Mouse (Mus musculus) limb, embryonic 10.5 days (tissue): ENCODE data around the gene Frmd5. TPM values are rescaled to one million over a fixed set of nuclear protein-coding genes. Genes with fewer than 3 reads are reported as not detected.

Experiments
- DNase-seq: peaks from one replicate; pipeline ENCODE4 v3.0.0-alpha.2; 2017; ENCODE audit warnings: low spot score
- H3K27ac ChIP-seq: fragments of 300-500 bp; sonication (generic); 2 replicates; pipeline ENCODE4 v1.5.1; 2016; ENCODE audit warnings: mild to moderate bottlenecking
- H3K27me3 ChIP-seq: fragments of 300-500 bp; sonication (generic); 2 replicates; pipeline ENCODE4 v1.6.1; 2016; ENCODE audit warnings: low read depth, mild to moderate bottlenecking; ENCODE audit not compliant: poor library complexity, severe bottlenecking
- H3K36me3 ChIP-seq: fragments of 300-500 bp; sonication (generic); 2 replicates; pipeline ENCODE4 v1.6.1; 2016; ENCODE audit warnings: mild to moderate bottlenecking, moderate library complexity
- H3K4me1 ChIP-seq: fragments of 300-500 bp; sonication (generic); 2 replicates; pipeline ENCODE4 v1.6.1; 2016
- H3K4me3 ChIP-seq: fragments of 300-500 bp; sonication (generic); 2 replicates; pipeline ENCODE4 v1.5.1; 2016; ENCODE audit warnings: mild to moderate bottlenecking, moderate library complexity
- H3K9me3 ChIP-seq: fragments of 300-500 bp; sonication (generic); replicated peaks from 2 replicates; pipeline ENCODE4 v1.6.1; 2016; ENCODE audit warnings: mild to moderate bottlenecking
- WGBS: fragments of 180-500 bp; shearing (Covaris S2); methylation state at CpG from one replicate; pipeline ENCODE4 v1.1.7; 2016; 5-methylcytosine and 5-hydroxymethylcytosine counted together
- polyA plus RNA-seq: library from polyadenylated mRNA; unstranded; fragments of >200 nt; fragmentation: Nextera tagmentation; extraction: Ambion mirVana; gene quantifications from 2 replicates; pipeline ENCODE4 v1.2.1, GENCODE M21; 2016

The Frmd5 gene
- polyA plus RNA-seq, 1 experiment from 2014 or later = 2.4 TPM

DNA sequence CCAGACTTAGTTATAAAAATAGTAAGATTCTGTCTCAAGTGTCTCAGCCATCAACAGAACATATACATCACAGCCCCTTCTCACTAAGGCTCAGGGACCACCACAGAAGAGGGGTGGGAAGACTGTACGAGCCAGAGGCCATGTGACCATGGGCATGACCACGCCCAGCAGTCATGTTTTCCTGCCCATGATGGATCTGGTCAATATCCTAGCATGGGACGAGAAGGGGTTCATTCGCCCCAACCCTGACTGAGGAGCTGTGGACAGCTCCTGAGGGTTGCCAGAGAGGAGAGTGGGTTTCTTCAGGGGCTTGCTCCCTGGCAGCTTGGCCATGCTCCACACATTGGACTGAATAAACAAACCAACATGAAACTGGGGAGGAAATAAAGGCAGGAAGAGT is 97.8 kb downstream of the Frmd5 start:
- DNase-seq = no peak
- Histone ChIP-seq H3K27ac (no peak overlapping the region), H3K4me1 (no peaks in the 10 kb centered on the region), H3K36me3 (no peaks in the 10 kb centered on the region), H3K27me3 (no peaks in the 10 kb centered on the region), H3K9me3 (no peaks in the 10 kb centered on the region), H3K4me3 (no peak overlapping the region)
- WGBS = 89% methylated on average over 4 of the region's 4 CpGs

GRCm38 (mm10) chr2:121707461-121707860 is 99.4 kb downstream of the Frmd5 start:
- Histone ChIP-seq H3K4me1 (no peaks in the 10 kb centered on the region), H3K4me3 (no peak overlapping the region), H3K27ac (no peak overlapping the region), H3K27me3 (no peaks in the 10 kb centered on the region), H3K9me3 (no peaks in the 10 kb centered on the region), H3K36me3 (no peaks in the 10 kb centered on the region)
- DNase-seq = no peak
- 89% methylated on average over 5 of the region's 5 CpGs for WGBS

DNA sequence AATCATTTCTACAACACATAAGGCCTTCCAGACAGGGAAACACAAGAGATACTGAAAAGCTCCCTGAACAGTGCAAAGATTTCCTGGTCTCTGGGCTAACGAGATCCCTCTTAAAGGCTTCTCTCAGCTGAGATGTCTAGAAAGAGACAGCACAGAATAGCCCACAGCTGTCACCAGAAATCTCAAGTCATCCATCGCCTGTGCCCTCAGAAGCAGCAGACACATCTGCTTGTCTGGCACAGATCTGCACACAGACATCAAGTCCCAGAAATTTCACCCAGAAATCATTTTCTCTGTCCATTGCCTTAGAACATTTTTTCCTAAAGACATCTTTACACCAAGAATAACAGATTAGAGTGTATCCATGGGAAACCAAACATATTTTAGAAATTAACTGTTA is 101.1 kb downstream of the Frmd5 start:
- DNase-seq = no peak
- no peak overlapping the region for H3K4me3 ChIP-seq
- WGBS = 67% methylated on average over 2 of the region's 2 CpGs

DNA sequence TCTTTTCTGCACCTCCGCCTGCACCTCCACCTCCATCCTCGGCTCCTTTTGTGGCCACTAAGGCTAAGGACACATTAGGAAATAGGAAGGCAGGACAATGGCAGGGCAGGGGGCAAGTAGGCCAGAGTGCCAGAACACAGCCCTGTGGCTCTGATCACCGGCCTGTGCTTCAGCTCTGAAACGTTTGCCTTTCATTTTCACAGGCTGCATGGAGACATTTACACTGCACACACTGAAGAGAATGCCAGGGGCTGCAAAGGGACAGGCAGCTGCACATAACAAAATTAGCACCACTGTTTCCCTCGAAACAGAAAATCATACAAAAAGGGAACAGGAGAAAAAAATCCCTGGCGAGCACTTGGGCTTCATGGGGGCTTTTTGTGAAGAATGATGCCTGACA is 107.6 kb downstream of the Frmd5 start:
- Histone ChIP-seq H3K9me3 (no peaks in the 10 kb centered on the region), H3K36me3 (no peaks in the 10 kb centered on the region), H3K4me3 (no peak overlapping the region), H3K27ac (no peak overlapping the region), H3K4me1 (peaks cover 15% of the 10 kb centered on the region), H3K27me3 (no peaks in the 10 kb centered on the region)
- DNase-seq = no peak
- 60% methylated on average over 6 of the region's 6 CpGs for WGBS

More for the DNA sequence above, 101.1 kb downstream of the Frmd5 start:
- Histone ChIP-seq H3K4me1 (no peaks in the 10 kb centered on the region), H3K36me3 (no peaks in the 10 kb centered on the region), H3K9me3 (no peaks in the 10 kb centered on the region), H3K27me3 (no peaks in the 10 kb centered on the region), H3K27ac (no peak overlapping the region)

DNA sequence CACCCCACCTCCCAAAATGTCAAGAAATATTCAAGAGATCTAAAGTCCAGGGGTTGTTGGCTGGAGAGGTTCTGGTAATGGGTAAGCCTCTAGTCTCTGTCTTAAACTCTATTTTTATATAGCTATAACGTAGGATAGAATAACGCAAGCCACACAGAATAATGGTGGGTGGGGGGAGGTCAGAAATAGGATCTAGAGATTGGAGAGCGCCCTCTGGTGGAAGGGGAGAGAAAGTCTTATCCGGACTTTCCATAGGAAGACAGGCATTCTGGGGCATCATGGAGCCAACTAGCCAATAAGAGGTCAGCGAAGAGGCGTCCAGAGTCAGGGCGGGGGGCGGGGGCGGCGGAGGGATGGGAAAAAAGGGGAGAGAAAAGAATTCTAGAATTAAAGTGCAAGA is 111.5 kb downstream of the Frmd5 start:
- Histone ChIP-seq H3K4me1 (peaks cover 15% of the 10 kb centered on the region), H3K4me3 (no peak overlapping the region), H3K9me3 (no peaks in the 10 kb centered on the region), H3K27ac (no peak overlapping the region), H3K36me3 (no peaks in the 10 kb centered on the region), H3K27me3 (no peaks in the 10 kb centered on the region)
- no peak for DNase-seq
- 90% methylated on average over 10 of the region's 10 CpGs for WGBS

GRCm38 (mm10) chr2:121688107-121688506 is 118.8 kb downstream of the Frmd5 start:
- Histone ChIP-seq H3K9me3 (no peaks in the 10 kb centered on the region), H3K4me1 (peaks cover 5% of the 10 kb centered on the region), H3K4me3 (no peak overlapping the region), H3K27me3 (no peaks in the 10 kb centered on the region), H3K36me3 (no peaks in the 10 kb centered on the region), H3K27ac (no peak overlapping the region)
- DNase-seq = no peak
- WGBS = 74% methylated on average over 2 of the region's 2 CpGs

GRCm38 (mm10) chr2:121683606-121684005 is 123.3 kb downstream of the Frmd5 start:
- WGBS = 93% methylated on average over 8 of the region's 8 CpGs
- no peaks in the 10 kb centered on the region for H3K36me3 ChIP-seq
- H3K27me3 ChIP-seq = no peaks in the 10 kb centered on the region
- peaks cover 5% of the 10 kb centered on the region for H3K4me1 ChIP-seq
- no peak overlapping the region for H3K27ac ChIP-seq
- no peak overlapping the region for H3K4me3 ChIP-seq
- no peak for DNase-seq
- H3K9me3 ChIP-seq = no peaks in the 10 kb centered on the region

DNA sequence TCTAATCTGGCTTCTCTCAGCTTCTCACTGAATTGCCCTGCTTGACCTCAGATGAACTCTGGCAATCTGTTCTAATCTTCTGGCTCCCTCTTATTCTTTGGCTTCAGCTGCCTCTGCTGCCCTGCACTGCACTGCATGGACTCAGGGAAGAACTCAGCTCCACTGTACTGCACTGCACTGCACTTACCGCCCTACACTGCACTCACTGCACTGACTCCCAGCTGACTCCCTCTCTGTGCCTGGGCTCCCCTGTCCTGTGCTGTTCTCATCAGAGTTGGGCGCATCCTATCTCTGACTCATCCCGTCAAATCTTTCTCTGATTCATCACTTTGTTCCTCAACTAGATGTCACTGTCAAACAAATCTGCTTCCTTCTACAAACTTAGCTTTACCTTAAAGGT is 124.5 kb downstream of the Frmd5 start:
- DNase-seq = no peak
- 92% methylated on average over 3 of the region's 3 CpGs for WGBS
- Histone ChIP-seq H3K27me3 (no peaks in the 10 kb centered on the region), H3K27ac (no peak overlapping the region), H3K36me3 (no peaks in the 10 kb centered on the region), H3K4me3 (no peak overlapping the region), H3K9me3 (no peaks in the 10 kb centered on the region), H3K4me1 (peaks cover 4% of the 10 kb centered on the region)

DNA sequence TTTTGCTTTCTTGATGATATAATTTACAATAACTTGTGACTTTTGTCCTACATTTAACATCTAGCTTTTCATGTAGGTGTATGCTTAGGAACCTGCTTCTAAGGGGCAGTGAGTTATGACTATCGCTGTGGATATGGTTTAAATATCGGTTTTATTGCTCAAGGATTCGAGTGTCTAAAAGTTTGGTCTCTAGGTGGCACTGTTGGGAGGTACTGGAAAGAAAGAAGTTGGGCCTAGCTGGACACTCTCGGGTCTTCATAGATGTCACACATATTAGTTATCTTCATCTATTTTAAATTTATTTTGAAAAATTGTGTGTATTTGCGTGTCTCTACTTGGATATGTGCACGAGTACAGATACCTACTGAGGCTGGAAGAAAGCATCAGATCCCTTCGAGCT is 127.2 kb downstream of the Frmd5 start:
- Histone ChIP-seq H3K9me3 (no peaks in the 10 kb centered on the region), H3K36me3 (no peaks in the 10 kb centered on the region), H3K4me3 (no peak overlapping the region), H3K27ac (no peak overlapping the region), H3K4me1 (no peaks in the 10 kb centered on the region), H3K27me3 (no peaks in the 10 kb centered on the region)
- DNase-seq = no peak
- WGBS = 83% methylated on average over 7 of the region's 7 CpGs

DNA sequence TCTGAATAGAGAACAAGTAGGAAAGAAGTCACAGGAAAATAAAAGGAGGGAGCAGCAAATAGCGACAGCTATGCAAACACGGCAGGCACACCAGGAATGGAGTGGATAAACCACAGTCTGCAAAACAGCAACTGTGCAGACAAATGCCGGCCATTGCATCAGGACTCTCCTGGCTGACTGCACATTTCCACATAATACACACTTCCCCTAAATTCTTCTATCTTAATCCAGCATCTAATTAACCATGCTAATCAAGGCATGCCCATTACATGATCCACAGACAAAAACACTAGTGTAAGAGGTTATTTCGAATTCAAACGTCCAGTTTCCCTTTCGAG is 129.3 kb downstream of the Frmd5 start:
- no peak overlapping the region for H3K4me3 ChIP-seq

GRCm38 (mm10) chr2:121676951-121677648 is 129.8 kb downstream of the Frmd5 start:
- WGBS = 75% methylated on average over 6 of the region's 6 CpGs
- Histone ChIP-seq H3K9me3 (no peaks in the 10 kb centered on the region), H3K36me3 (no peaks in the 10 kb centered on the region), H3K4me1 (no peaks in the 10 kb centered on the region), H3K4me3 (no peak overlapping the region), H3K27me3 (no peaks in the 10 kb centered on the region), H3K27ac (no peak overlapping the region)
- DNase-seq = no peak

More for the DNA sequence above, 129.3 kb downstream of the Frmd5 start:
- DNase-seq = no peak
- no peaks in the 10 kb centered on the region for H3K27me3 ChIP-seq
- no peaks in the 10 kb centered on the region for H3K36me3 ChIP-seq
- 80% methylated on average over 6 of the region's 6 CpGs for WGBS
- no peaks in the 10 kb centered on the region for H3K4me1 ChIP-seq
- H3K9me3 ChIP-seq = no peaks in the 10 kb centered on the region
- no peak overlapping the region for H3K27ac ChIP-seq

- Histone ChIP-seq H3K4me3 (no peak overlapping the region), H3K4me1 (no peaks in the 10 kb centered on the region), H3K36me3 (no peaks in the 10 kb centered on the region), H3K9me3 (no peaks in the 10 kb centered on the region), H3K27me3 (no peaks in the 10 kb centered on the region), H3K27ac (no peak overlapping the region)
- DNase-seq = no peak
- 85% methylated on average over 5 of the region's 5 CpGs for WGBS
Observed at GRCm38 (mm10) chr2:121675895-121676294, 131.0 kb downstream of the Frmd5 start.

- Histone ChIP-seq H3K36me3 (no peaks in the 10 kb centered on the region), H3K4me3 (no peak overlapping the region), H3K9me3 (no peaks in the 10 kb centered on the region), H3K27me3 (no peaks in the 10 kb centered on the region), H3K27ac (no peak overlapping the region), H3K4me1 (no peaks in the 10 kb centered on the region)
- DNase-seq = no peak
- 83% methylated on average over 3 of the region's 3 CpGs for WGBS
Observed at GRCm38 (mm10) chr2:121675136-121675535, 131.8 kb downstream of the Frmd5 start.

- 73% methylated on average over 8 of the region's 8 CpGs for WGBS
- no peaks in the 10 kb centered on the region for H3K9me3 ChIP-seq
Observed at GRCm38 (mm10) chr2:121674211-121674610, 132.7 kb downstream of the Frmd5 start.

More at GRCm38 (mm10) chr2:121674211-121674610, 132.7 kb downstream of the Frmd5 start:
- H3K27me3 ChIP-seq = no peaks in the 10 kb centered on the region
- no peaks in the 10 kb centered on the region for H3K36me3 ChIP-seq
- H3K27ac ChIP-seq = no peak overlapping the region
- no peak overlapping the region for H3K4me3 ChIP-seq
- DNase-seq = no peak
- H3K4me1 ChIP-seq = no peaks in the 10 kb centered on the region
